Mouse (Mus musculus): ENCODE data around the gene Gm10322.

The Gm10322 gene

DNA sequence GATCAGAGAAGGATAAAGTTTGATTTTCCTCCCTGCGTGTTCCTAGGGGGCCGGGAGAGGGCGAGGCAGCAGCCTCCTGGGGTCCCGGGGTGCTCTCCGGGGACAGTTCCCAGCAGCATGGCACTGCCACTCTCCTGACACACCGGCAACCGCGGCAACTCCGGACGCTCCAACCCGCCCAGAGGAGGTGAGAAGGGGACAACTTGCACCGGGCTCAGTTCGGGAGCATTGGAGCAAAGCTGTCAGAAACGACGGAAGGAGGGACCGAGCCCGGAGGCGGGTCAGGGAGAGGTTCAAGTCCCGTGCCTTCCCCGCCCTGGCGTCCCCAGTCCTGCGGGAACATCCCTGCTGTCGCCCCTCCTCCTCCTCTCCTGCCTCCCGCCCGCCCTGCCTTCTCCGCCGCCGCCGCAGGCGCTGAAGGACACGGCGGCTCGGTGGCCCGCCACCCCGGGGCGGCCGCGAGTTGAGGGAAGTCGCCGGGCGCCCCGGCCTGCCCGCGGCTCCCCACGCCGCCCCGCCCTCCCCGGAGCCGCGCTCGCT, at the start of gene Gm10322:
TSS of gene Gm10322 (plus strand) at position 83 of the 540 bp plus-strand sequence.
- POLR2A ChIA-PET = interaction anchor here in 3 of 4 experiments (0.9 to 3.7 kb wide), 19 partner anchors 9 to 201 kb away, joined by 3 to 17 read pairs (median 4); no protein-coding TSS in a partner anchor
- CTCF ChIA-PET = interaction anchor here in 1 of 4 experiments (0.6 kb wide), 1 partner anchor 114 kb away, joined by 3 read pairs; no protein-coding TSS in a partner anchor

DNA sequence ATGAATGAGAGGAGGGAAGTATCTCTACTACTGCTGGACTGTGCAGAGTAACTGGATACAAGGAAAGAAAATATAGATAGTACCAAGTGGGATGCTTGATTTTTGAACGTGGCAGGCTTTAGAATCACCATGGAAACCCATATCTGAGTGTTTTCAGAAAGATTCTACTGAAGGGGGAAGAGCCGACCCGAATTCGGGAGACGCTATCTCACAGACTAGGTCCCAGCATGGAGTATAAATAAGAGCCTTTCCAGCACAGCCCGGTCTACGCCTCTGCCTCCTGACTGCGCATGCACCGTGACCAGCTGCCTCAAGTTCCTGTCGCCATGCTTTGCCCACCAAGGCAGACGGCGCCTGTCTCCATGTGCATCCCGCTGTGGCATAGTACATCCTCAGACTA, 48.9 kb upstream of the Gm10322 start:
- CTCF ChIA-PET = no interaction called here

DNA sequence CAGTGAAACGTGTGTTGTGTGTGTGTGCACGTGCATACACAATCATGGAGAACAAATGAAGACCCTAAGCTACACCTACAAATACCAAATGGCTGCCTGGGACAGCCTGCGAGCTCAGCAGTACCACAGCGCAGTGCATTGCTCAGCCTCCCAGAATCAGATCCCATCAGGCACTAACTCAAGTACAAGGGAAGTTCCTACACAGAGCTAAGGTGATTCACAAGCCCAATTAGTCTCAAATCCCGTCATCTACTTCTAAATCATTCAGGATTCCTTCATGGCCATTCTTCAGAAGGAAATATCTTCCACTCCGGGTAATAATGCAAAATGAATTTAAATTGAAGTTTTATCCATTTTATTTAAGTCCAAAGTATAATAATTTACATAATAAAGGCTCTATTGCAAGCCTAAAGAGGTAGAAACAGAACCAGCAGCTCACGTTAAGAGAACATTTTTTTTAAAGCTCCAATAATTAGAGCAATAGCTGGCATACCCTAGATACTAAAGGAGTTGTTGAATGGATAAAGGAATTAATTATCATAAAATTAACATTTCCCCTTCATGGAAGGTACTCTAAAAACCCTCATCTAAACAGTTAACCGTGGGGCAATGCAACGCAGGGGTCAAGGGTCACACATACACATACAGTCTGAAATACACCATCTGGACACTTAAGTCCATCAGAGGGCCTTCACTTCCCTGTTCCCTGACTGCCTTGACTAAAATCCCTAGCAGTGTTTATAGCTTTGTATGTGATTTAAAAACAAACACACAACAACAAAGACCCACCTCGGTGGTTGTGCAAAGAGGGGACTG, 47.0 kb upstream of the Gm10322 start:
- ChIA-PET CTCF (interaction anchor here in 1 of 4 experiments (0.8 kb wide), 1 partner anchor 218 kb away, joined by 4 read pairs; no protein-coding TSS in a partner anchor), POLR2A (interaction anchor here (0.6 to 2.4 kb wide), 11 partner anchors 10 to 607 kb away, joined by 3 to 10 read pairs (median 3); partner anchors contain the start of gene P4ha1 (in 1 of the 4))

More for the DNA sequence above, 48.9 kb upstream of the Gm10322 start:
- POLR2A ChIA-PET = interaction anchor here in 2 of 4 experiments (0.7 to 2.7 kb wide), 5 partner anchors 8 to 18 kb away, joined by 3 to 10 read pairs (median 3); no protein-coding TSS in a partner anchor

DNA sequence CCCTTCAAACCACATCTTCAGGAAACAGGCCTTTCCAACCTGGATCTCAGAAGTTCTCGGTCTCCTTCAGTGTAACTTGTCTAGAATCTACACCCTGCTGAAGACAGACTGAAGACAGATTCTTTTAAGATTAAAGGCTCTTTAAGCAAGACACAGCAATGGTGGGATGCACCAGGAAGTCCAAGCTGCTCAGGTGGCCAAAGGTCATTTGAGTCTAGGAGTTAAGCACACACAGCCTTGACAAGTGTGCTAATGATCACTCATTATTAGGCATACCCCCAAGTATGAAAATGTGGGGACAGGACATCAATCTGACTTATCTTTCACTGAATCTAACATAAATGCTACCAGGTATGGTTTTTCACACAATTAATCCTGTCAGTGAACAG, 46.4 kb upstream of the Gm10322 start:
- ChIA-PET POLR2A (interaction anchor here in 3 of 4 experiments (0.6 to 2.4 kb wide), 10 partner anchors 9 to 380 kb away, joined by 3 to 10 read pairs (median 4); partner anchors contain the start of gene P4ha1 (in 1 of the 3)), CTCF (no interaction called here)

DNA sequence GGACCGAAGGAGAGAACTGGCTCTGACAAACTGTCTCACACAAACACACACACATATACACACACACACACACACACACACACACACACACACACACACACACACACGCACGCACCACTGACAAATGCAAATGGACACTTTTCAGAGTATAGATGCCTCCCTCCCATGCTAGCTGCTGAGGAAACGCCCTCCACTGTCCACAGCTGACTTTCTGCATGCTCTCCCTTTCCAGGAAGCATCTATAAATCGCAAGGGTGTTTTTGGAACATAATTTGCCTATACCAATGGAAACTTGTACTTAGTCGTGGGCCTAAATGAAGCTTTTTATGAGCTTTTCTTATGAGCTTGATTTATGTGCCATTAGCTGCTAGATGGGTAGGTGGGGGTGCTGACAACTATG, 45.5 kb upstream of the Gm10322 start:
- CTCF ChIA-PET = interaction anchor here in 1 of 4 experiments (0.6 kb wide), 1 partner anchor 9 kb away, joined by 3 read pairs; no protein-coding TSS in a partner anchor
- POLR2A ChIA-PET = interaction anchor here in 3 of 4 experiments (0.6 to 2.7 kb wide), 11 partner anchors 8 to 247 kb away, joined by 3 to 10 read pairs (median 7); partner anchors contain the start of gene P4ha1 (in 1 of the 3)

DNA sequence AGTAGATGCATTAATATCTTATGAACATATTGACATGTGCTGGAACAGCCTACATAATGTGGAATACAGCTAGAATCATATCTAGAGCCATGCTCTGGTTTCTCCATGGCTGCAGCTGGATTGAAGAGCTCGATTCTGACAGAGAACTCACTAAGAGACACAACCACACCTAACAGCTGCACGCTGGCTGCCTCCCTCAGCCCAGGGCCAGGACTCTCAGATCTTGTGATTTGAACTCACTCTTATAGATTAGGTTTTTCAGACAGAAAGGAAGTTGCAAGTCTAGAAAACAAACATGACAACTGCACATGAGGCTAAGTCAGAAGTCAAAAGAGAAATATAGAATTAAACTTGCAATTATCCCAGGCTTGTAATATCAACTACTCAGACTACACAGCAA, 45.1 kb upstream of the Gm10322 start:
- ChIA-PET POLR2A (interaction anchor here in 3 of 4 experiments (0.7 to 2.7 kb wide), 10 partner anchors 10 to 248 kb away, joined by 3 to 9 read pairs (median 4); partner anchors contain the start of gene P4ha1 (in 1 of the 3)), CTCF (interaction anchor here in 1 of 4 experiments (0.6 kb wide), 1 partner anchor 9 kb away, joined by 3 read pairs; no protein-coding TSS in a partner anchor)

DNA sequence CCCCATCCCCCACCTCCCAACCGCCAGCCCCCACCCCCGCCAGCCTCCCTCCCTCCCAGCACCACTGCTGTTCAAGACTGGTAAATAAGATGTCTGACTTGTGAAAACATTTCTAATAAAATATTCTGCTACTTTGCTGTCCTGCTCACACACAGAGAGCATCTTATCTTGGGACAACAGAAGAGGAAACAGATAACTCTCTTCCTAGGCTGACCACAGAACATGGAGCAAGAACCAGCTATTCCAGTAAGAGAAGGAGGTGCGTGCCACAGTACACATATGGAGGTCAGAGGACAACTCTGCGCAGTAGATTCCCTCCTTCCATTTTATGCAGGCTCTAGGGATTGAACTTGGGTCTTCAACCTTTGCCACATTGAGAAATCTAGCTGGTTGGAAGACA, 44.6 kb upstream of the Gm10322 start:
- CTCF ChIA-PET = no interaction called here
- POLR2A ChIA-PET = interaction anchor here in 2 of 4 experiments (0.7 to 2.7 kb wide), 6 partner anchors 11 to 46 kb away, joined by 3 to 9 read pairs (median 6); no protein-coding TSS in a partner anchor

DNA sequence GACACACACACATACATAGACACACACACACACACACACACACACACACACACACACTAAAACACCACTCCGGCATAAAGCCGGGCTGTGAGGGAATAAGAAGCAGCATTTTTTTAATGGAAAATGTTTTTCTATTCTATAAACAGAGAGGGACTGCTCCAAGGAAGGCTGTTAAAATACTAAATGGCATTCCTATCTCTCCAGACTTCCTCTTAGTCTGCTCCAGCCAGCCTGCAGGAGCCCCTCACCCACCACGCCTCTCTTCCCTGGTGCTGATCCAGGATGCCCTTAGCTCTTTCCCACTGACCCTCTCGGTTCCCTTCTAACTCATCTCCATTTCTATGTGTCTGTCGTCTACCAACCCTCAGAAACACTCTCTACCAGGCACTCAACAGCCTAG, 43.9 kb upstream of the Gm10322 start:
- ChIA-PET POLR2A (interaction anchor here in 1 of 4 experiments (1.2 to 2.7 kb wide), 3 partner anchors 11 to 47 kb away, joined by 3 to 9 read pairs (median 8); no protein-coding TSS in a partner anchor), CTCF (no interaction called here)

DNA sequence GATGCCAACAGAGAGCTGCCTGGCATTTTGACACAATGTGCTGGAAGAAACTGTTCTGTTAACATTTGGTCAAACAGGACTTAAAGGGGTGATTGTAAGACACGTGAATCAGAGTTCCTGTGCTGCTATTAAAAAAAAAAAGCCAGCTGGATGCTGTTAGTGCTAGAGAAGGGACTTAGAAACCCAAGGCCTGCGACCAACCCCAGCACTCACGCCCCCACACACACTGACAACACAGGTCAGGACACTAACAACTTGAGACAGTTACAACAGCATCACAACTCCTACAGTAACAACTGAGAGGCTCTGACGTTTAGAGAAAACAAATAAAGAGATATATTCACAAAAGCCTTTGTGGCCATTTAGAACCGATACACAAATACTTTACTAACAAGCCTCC, 39.6 kb upstream of the Gm10322 start:
- ChIA-PET CTCF (no interaction called here), POLR2A (interaction anchor here in 1 of 4 experiments (1.0 to 1.1 kb wide), 2 partner anchors 8 to 18 kb away, joined by 3 read pairs; no protein-coding TSS in a partner anchor)

DNA sequence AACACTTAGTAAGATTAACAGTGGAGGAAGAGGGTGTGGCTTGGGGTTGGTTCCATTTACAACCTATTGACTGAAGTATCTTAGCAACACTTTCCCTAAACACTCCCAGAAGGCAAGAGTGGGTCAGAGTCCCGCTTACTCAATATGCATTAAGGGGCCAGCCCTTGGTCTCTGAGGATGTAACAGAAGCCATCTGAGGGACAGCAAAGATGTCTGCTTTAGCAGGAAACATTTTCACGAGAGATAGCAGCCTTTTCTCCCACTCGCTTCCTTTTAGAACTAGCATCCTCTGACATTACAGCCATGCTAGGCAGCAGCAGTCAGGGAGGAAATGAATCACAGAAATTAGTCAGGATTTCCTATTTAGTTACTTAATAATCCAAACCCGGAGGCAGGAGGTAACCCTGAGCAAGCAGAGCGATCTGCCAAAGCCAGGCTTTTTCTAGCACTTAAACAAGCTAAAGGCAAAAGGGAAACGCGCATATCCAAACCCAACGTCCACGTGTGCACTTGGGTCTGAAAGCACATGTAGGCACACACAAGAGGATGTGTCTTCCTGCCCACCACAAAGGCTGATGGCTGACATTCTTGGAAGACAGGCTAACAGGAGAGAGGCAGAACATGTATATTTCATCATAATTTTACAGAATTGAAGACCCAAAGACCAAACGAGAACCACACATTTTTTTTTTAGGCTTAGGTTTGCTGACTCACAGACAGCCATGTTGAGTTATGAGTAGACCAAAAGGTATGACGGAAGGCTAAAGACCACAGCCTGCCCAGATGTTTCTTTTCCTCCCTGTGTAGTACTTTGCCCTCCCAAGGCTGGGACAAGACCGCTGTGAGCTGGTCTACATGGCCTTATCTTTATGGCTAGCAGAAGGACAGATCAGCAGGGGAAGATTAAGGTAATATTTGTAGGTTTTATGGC, 37.7 kb upstream of the Gm10322 start:
- CTCF ChIA-PET = no interaction called here
- POLR2A ChIA-PET = interaction anchor here in 2 of 4 experiments (0.7 to 1.9 kb wide), 15 partner anchors 8 to 449 kb away, joined by 3 to 10 read pairs (median 3); no protein-coding TSS in a partner anchor

DNA sequence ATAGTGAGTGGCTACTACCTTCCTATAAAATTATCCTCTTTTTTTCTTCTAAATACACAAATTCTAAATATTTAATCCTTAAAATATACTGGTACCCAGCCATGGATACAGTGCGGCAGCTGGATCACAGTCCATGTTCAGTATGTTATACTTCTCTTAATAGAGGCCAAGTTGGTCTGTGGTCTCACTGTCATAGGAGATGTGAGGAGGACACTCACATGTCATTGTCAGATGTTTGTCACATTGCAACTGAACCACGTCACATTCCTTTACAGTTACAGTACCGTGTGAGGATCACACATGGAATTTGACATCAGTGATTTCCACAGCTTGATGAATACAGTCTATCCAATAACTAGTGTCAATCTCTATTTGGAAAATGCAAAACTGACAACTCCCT, 36.2 kb upstream of the Gm10322 start:
- ChIA-PET POLR2A (interaction anchor here in 1 of 4 experiments (0.6 to 1.9 kb wide), 3 partner anchors 10 to 1262 kb away, joined by 4 to 10 read pairs (median 5); no protein-coding TSS in a partner anchor), CTCF (interaction anchor here in 1 of 4 experiments (0.7 kb wide), 1 partner anchor 9 kb away, joined by 3 read pairs; no protein-coding TSS in a partner anchor)

DNA sequence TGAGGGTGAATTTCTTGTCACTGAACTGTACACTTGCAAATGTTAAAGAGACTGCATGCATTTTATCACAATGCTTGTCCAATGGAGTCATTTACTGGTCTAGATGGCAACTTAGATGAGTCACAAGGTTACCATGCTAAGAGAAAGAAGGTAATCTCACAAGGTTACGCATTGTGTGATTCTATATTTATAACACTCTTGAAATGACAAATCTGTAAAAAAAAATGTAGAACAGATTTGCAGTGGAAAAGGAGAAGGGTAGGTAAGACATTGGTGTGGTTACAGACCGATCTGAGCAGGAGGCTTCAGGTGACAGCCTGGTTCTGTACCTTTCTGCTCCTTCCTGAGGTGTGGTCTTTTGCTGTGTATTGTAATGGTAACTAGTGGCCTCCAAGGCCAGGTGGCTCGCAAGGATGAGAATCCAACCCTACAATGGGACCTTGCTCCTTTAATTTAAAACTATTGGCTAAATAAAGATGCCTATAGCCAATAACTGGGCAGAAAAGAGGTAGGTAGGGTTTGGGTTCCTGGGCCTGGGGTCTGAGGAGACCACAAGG, 35.2 kb upstream of the Gm10322 start:
- POLR2A ChIA-PET = interaction anchor here in 2 of 4 experiments (0.6 to 1.9 kb wide), 9 partner anchors 10 to 56 kb away, joined by 3 to 11 read pairs (median 4); partner anchors contain the start of gene Gm10322 (in 1 of the 2)

DNA sequence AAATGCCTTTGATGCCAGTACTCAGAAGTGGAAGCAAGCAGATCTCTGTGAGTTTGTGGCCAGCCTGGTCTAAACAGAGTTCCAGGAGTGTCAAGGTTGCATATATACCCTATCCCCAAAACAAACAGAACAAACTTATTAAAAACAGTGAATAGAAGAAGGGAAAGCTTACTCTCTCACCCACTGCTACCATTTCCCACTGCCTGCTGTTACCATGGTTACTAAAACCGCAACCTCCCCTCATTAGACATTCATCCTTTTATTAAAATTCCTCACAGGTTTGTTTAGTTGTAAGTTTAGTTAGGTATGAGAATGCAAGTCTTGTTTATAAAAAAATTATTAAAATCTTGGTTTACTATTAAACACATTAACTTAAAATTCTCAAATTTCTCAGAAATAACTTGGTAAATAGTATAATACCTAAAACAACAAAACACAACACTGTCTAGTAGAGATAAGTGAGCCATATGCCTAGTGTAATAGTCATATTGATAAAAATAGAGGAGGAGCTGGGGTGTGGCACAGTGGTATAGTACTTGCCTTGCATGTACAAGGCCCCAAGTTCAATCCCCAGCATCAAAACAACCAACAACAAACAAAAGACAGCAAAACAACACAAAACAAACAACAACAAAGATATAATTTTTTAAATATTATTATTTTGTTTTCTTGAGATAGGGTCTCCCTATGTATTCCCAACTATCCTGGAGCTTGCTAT, 33.9 kb upstream of the Gm10322 start:
- ChIA-PET POLR2A (interaction anchor here in 3 of 4 experiments (0.5 to 1.9 kb wide), 13 partner anchors 8 to 123 kb away, joined by 3 to 11 read pairs (median 3); partner anchors contain the start of gene Gm10322 (in 2 of the 3)), CTCF (no interaction called here)

More for the DNA sequence above, 35.2 kb upstream of the Gm10322 start:
- CTCF ChIA-PET = no interaction called here

DNA sequence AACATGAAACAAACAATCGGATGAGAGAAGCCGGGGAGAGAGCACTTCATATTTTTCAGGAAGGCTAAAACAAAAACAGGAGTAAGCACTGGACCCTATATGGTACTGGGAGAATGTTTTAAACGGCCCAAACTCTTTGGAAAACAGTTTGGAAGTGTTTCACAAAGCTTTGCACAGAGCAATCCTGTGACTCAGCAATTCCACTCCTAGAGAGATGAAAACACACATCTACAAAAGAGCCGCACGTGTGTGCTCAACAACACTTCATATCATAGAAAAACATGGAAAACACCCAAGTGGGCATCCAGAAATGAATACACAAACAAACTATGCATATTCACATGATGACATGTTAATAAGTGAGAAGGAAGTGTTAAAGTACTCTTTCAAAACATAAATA, 30.2 kb upstream of the Gm10322 start:
- CTCF ChIA-PET = interaction anchor here in 1 of 4 experiments (0.9 kb wide), 1 partner anchor 9 kb away, joined by 4 read pairs; no protein-coding TSS in a partner anchor
- POLR2A ChIA-PET = interaction anchor here in 2 of 4 experiments (0.6 to 2.3 kb wide), 5 partner anchors 11 to 280 kb away, joined by 3 to 8 read pairs (median 6); partner anchors contain the start of gene Gm10322 (in 1 of the 2)

DNA sequence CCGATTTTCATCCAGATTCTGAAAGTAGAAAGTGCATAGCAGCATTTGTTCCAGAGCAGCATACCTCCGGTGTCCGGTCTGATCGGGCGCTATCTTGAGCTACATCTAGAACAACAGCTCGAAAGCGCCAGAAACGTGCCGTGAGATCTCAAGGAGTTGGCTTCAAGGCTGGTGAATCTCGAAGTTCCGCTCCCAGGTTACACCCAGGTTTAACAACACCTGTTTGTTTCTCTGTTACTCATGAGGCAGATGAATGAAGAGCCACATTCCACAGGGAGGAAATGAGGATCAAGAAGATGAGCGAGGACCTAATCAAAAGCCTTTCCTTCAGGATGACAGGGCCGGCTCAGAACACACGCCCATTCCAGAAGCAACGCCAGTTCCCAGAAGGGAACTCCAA, 29.0 kb upstream of the Gm10322 start:
- POLR2A ChIA-PET = interaction anchor here in 2 of 4 experiments (0.7 to 2.3 kb wide), 12 partner anchors 8 to 125 kb away, joined by 3 to 7 read pairs (median 3); partner anchors contain the start of gene Gm10322 (in 1 of the 2)
- CTCF ChIA-PET = no interaction called here

DNA sequence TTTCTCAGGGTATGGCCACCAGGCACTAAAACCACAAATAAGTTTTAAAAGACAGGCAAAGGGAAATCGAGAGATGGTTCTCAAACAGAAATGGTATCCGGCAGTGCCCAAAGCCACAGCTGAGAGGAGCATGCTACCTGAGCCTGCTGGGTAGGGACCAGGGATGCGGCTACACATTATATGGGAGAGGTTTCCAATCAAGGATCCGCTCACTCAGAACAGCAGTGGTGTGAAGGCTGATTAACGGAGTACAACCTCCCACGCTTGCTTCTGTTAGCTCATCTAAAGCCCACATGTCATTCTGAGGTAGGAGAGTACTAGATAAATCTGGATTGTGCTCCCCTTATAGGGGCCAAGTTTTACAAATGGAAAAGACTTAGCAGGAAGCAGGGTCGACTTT, 27.7 kb upstream of the Gm10322 start:
- ChIA-PET CTCF (no interaction called here), POLR2A (interaction anchor here in 1 of 4 experiments (0.6 to 1.3 kb wide), 5 partner anchors 9 to 191 kb away, joined by 3 to 5 read pairs (median 3); no protein-coding TSS in a partner anchor)

Data from embryonic stem cell, embryonic (primary cell).